Mouse (Mus musculus) liver, embryonic 16.5 days (tissue): ENCODE results near the gene Crygb. TPM values are rescaled to one million over a fixed set of nuclear protein-coding genes. Genes with fewer than 3 reads are reported as not detected.
"Not testable (repeated sequence)": the region's sequence is repeated elsewhere in the genome, so short reads cannot be mapped to it uniquely, and the experiment has no call there.

Experiments used
- ATAC-seq: fragments of 200-750 bp; cut with Nextera tagmentation; 2 replicates; pipeline ENCODE4 v1.8.0; 2017; ENCODE audit warnings: low read depth, mild to moderate bottlenecking, moderate number of reproducible peaks, moderate library complexity
- H3K27ac ChIP-seq: fragments of 300-500 bp; sonication (generic); 2 replicates; pipeline ENCODE4 v1.5.1; 2014; ENCODE audit warnings: mild to moderate bottlenecking, low read length
- H3K27me3 ChIP-seq: fragments of 300-500 bp; sonication (generic); 2 replicates; pipeline ENCODE4 v1.6.1; 2014; ENCODE audit warnings: low read depth, low read length, mixed read lengths; ENCODE audit not compliant: control insufficient read depth, insufficient read depth
- H3K36me3 ChIP-seq: fragments of 300-500 bp; sonication (generic); 2 replicates; pipeline ENCODE4 v1.6.1; 2014; ENCODE audit warnings: mild to moderate bottlenecking; ENCODE audit not compliant: control insufficient read depth, insufficient read depth
- H3K4me1 ChIP-seq: fragments of 300-500 bp; sonication (generic); 2 replicates; pipeline ENCODE4 v1.6.1; 2014; ENCODE audit warnings: low read depth, low read length, mixed read lengths; ENCODE audit not compliant: control insufficient read depth
- H3K4me2 ChIP-seq: fragments of 300-500 bp; sonication (generic); 2 replicates; pipeline ENCODE4 v1.6.1; 2014; ENCODE audit warnings: low read depth, low read length, mixed read lengths
- H3K4me3 ChIP-seq: fragments of 300-500 bp; sonication (generic); 2 replicates; pipeline ENCODE4 v1.5.1; 2014; ENCODE audit warnings: low read depth, mild to moderate bottlenecking, low read length
- H3K9ac ChIP-seq: fragments of 300-500 bp; sonication (generic); 2 replicates; pipeline ENCODE4 v1.6.1; 2014; ENCODE audit warnings: low read depth, low read length
- H3K9me3 ChIP-seq: fragments of 300-500 bp; sonication (generic); replicated peaks from 2 replicates; pipeline ENCODE4 v1.6.1; 2016; ENCODE audit warnings: low read length; ENCODE audit not compliant: control insufficient read depth
- WGBS: fragments of 180-500 bp; shearing (Covaris S2); extraction: QIAGEN DNeasy Blood & Tissue Kit; methylation state at CpG from one replicate; pipeline ENCODE4 v1.1.7; 2014; ENCODE audit not compliant: insufficient replicate concordance; 5-methylcytosine and 5-hydroxymethylcytosine counted together
- polyA plus RNA-seq: library from polyadenylated mRNA; unstranded; fragments of >200 nt; fragmentation: Nextera tagmentation; extraction: Ambion mirVana; gene quantifications from 2 replicates; pipeline ENCODE4 v1.2.1, GENCODE M21; 2015

Gene Crygb
- polyA plus RNA-seq, 1 experiment from 2014 or later = not detected

DNA sequence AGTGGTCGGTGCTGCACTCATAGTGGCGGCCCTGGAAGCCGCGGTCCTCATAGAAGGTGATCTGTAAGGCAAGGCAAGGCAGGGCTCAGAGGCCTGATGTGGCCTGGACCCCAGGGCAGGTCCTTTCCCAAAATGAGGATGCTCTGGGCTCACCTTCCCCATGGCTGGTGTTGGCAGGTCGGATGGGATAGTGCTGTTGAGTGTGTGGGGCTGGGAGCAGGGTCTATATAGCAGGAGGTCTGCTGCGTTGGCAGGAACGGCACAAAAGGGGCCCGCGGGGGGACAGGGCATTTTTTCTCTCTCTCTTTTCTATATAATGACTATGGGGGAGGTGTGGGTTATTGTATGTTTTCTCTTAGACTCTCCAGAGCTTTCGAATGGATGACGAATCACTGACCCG, 31.1 kb downstream of the Crygb start, which contains the start of gene Cryge:
Cryge (minus strand) TSS at position 198 of the 400 bp plus-strand sequence.
- H3K9me3 ChIP-seq, ATAC-seq, H3K27ac ChIP-seq, H3K4me1 ChIP-seq, H3K27me3 ChIP-seq, H3K36me3 ChIP-seq, H3K9ac ChIP-seq, H3K4me2 ChIP-seq, H3K4me3 ChIP-seq: not testable (repeated sequence)
- WGBS = 74% methylated on average over 10 of the region's 12 CpGs

DNA sequence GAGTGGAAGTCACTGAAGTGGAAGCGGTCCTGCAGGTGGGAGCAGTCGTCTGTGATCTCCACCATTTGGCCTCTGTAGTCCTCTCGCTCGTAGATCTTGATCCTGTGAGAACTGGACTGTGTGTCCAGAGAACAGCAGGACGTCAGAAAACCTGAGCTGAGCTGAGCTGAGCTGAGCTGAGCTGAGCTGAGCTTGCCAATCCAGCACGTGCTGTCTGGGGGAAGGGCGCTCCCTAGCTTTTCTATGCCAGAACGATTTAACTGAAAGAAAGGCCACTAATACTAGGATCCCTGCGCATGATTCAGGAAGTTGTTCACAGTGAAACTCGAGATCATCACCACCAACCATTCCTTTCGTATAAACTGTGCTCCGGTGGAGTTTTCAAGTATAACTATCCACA, 33.3 kb downstream of the Crygb start:
- H3K9me3 ChIP-seq = no peaks in the 10 kb centered on the region
- no peaks in the 10 kb centered on the region for H3K36me3 ChIP-seq
- WGBS = 58% methylated on average over 12 of the region's 12 CpGs
- no peak overlapping the region for H3K27ac ChIP-seq
- no peak overlapping the region for H3K9ac ChIP-seq
- H3K4me1 ChIP-seq = no peaks in the 10 kb centered on the region
- no peak for ATAC-seq
- no peak overlapping the region for H3K4me2 ChIP-seq
- no peaks in the 10 kb centered on the region for H3K27me3 ChIP-seq
- H3K4me3 ChIP-seq = no peak overlapping the region

DNA sequence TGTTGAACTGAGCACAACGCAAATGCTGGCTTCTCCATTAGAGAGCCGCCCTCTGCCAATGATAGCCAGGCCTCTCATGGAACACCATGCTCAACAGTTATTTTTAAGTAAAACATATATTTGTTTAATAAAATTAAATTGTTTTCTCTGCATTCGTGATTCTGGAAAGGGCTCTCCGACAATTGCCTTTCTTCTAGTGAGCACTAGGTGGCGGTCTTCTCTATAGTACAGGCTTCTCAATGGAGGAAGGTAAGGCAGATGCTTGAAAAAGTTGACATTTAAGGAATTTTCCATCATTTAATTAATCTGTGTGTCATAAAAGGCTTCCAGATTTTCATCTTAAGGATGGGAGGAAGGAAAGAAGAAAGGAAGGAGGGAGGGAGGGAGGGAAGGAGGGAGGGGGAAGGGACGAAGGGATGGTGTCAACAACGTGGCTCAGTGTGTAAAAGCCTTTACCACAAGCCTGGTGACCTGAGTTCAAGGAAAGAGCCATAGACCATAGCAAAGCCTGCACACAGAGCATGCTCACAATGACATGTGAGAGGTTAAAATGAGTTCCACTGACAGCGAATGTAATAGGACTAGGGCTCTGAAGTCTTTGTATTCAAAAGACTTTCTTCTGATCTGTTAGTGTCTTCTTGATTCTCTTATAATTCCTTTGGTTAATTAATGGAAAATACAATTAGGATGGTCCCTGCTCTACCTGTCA, 35.5 kb downstream of the Crygb start:
- no peaks in the 10 kb centered on the region for H3K27me3 ChIP-seq
- no peak overlapping the region for H3K4me3 ChIP-seq
- H3K27ac ChIP-seq = no peak overlapping the region
- WGBS = 31% methylated on average over 8 of the region's 8 CpGs
- ATAC-seq = no peak
- H3K9ac ChIP-seq = no peak overlapping the region
- no peaks in the 10 kb centered on the region for H3K4me1 ChIP-seq
- no peaks in the 10 kb centered on the region for H3K36me3 ChIP-seq
- H3K4me2 ChIP-seq = no peak overlapping the region
- H3K9me3 ChIP-seq = no peaks in the 10 kb centered on the region

DNA sequence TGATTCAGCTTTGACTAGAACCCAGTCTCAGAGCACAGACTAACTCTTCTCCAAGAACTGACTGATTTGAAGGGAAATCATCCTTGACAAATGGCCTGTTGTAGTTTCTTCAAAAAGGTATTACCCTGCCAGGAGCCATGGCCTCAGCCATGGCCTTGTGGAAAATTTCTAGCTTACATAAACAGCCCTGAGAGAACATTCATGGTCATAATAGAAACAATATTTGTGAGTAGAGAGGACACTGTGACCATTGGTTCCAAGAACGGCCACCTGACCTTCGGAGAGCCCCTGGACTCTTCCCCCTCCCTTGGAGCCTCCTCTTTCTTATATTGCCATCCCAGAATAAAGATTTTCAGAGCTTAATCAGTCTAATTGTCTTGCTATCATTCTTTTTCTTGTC, 38.7 kb downstream of the Crygb start:
- Histone ChIP-seq H3K9ac (no peak overlapping the region), H3K27me3 (no peaks in the 10 kb centered on the region), H3K4me1 (no peaks in the 10 kb centered on the region), H3K4me2 (no peak overlapping the region), H3K4me3 (no peak overlapping the region), H3K9me3 (no peaks in the 10 kb centered on the region), H3K36me3 (no peaks in the 10 kb centered on the region), H3K27ac (no peak overlapping the region)
- WGBS = 66% methylated on average over 2 of the region's 2 CpGs
- no peak for ATAC-seq

DNA sequence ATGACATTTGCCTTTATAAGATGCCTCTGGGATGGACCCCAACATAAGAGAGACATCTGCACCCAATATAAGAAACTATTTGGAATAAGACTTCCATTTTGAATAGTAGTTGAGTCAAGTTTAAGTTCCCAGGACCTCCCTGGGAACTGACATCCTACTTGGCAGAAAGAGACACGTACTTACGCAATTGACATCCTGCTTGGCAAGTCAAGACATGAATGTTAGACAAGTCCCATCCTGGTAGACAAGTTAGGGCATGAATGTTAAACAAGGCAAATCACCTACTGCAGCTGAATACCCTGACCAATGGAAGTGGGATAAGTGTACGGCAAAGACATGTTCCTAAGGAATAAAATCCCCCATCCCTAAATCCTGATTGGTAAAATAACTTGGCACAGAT, 40.3 kb downstream of the Crygb start:
- no peak for ATAC-seq
- H3K4me2 ChIP-seq = no peak overlapping the region
- 76% methylated on average over 3 of the region's 3 CpGs for WGBS

DNA sequence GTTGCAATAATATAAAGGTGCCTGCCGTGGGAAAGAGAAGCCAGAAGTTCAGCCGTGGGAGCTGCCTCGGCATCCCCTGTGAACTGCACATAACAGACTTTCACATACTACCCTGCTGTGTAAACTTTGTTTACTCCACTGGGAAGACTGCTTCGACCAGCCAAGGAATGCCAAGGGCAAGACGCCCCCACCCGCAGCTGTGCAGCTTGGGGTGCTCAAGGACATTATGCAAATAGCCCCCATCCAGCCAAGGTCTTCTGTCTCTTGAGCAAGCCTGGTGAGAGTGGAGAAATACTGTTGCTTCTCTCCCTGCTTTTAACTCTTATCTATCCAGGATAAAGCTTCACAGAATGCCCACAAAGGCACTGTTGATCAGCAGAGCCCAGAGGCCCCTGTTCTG, 41.3 kb downstream of the Crygb start:
- Histone ChIP-seq H3K27ac (no peak overlapping the region), H3K4me1 (no peaks in the 10 kb centered on the region), H3K9ac (no peak overlapping the region), H3K4me2 (no peak overlapping the region), H3K4me3 (no peak overlapping the region), H3K27me3 (no peaks in the 10 kb centered on the region), H3K9me3 (no peaks in the 10 kb centered on the region), H3K36me3 (no peaks in the 10 kb centered on the region)
- ATAC-seq = no peak
- WGBS = 59% methylated on average over 6 of the region's 6 CpGs

More for the DNA sequence above, 40.3 kb downstream of the Crygb start:
- no peaks in the 10 kb centered on the region for H3K9me3 ChIP-seq
- H3K9ac ChIP-seq = no peak overlapping the region
- H3K4me3 ChIP-seq = no peak overlapping the region
- no peaks in the 10 kb centered on the region for H3K4me1 ChIP-seq
- H3K27ac ChIP-seq = no peak overlapping the region
- no peaks in the 10 kb centered on the region for H3K36me3 ChIP-seq
- H3K27me3 ChIP-seq = no peaks in the 10 kb centered on the region

DNA sequence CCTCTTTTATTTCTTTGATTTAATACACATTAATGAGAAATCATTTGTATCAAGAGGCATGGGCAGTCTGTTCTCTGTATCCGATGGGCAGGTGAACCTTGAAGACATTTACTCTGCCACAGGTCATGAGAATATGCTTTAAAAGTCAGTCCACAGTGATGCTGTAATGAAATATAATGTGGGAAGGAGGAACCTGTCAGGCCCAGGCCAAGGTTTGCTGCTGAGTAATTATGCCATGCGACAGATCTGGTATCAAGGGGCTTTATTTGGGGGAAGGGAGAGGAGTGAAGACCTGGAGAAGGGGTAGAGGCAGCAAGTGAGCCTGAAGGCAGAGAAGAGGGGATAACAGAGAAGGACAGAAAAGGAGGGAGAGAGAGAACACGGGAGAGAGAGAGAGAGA, 42.4 kb downstream of the Crygb start:
- Histone ChIP-seq H3K9ac (no peak overlapping the region), H3K4me1 (no peaks in the 10 kb centered on the region), H3K27ac (no peak overlapping the region), H3K36me3 (no peaks in the 10 kb centered on the region), H3K4me2 (no peak overlapping the region), H3K9me3 (no peaks in the 10 kb centered on the region), H3K27me3 (no peaks in the 10 kb centered on the region), H3K4me3 (no peak overlapping the region)
- ATAC-seq = no peak
- WGBS = 59% methylated on average over 3 of the region's 3 CpGs

DNA sequence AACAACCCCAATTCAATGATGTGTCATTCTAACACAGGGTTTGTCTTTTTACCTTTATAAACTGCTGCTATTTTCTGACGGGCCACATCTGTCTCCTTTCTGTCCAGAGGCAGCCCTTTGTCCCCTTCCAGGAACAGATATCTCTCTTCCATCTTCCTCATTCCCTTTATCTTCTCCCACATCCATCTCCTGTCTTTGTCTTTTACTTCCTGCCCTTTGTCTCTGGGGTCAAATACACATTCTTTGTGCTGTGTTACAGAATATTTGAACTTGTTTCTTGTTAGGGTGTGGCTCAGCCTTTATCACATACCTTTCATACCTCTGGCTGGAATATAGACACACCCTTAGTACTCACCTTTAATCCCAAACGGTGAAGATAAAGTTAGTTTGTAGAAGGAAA, 44.5 kb downstream of the Crygb start:
- Histone ChIP-seq H3K36me3 (no peaks in the 10 kb centered on the region), H3K9ac (no peak overlapping the region), H3K4me1 (no peaks in the 10 kb centered on the region), H3K9me3 (no peaks in the 10 kb centered on the region), H3K27me3 (no peaks in the 10 kb centered on the region), H3K27ac (no peak overlapping the region), H3K4me2 (no peak overlapping the region), H3K4me3 (no peak overlapping the region)
- no peak for ATAC-seq
- 32% methylated on average over 2 of the region's 2 CpGs for WGBS

DNA sequence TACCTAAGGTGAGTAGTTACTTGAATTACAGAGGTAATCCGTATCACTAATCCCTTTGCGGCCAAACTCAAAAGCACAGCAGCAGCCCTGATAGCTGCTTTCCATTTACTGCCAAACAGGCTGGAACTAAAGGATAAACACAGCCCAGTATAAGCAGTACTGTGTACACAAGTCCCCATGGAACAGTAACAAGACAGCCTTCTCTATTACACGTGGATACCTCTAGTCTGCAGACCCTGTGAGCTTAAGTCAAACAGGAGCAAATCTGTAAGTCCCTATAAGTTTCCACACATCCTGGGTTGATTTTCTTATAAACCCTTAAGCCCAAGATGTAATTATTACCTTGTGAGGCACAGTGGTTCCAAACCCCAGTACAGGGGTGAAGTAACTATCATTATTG, 46.6 kb downstream of the Crygb start:
- Histone ChIP-seq H3K4me1 (no peaks in the 10 kb centered on the region), H3K36me3 (no peaks in the 10 kb centered on the region), H3K4me3 (no peak overlapping the region), H3K27me3 (no peaks in the 10 kb centered on the region), H3K9ac (no peak overlapping the region), H3K27ac (no peak overlapping the region), H3K9me3 (no peaks in the 10 kb centered on the region), H3K4me2 (no peak overlapping the region)
- 40% methylated on average over 3 of the region's 3 CpGs for WGBS
- no peak for ATAC-seq
